Mouse (Mus musculus) lung, embryonic 16.5 days (tissue): Measurements from ENCODE around the gene Cdk6. TPM values are rescaled to one million over a fixed set of nuclear protein-coding genes. Genes with fewer than 3 reads are reported as not detected.

Experiments
- ATAC-seq: fragments of 200-750 bp; cut with Nextera tagmentation; 2 replicates; pipeline ENCODE4 v1.8.0; 2017; ENCODE audit warnings: low read depth, mild to moderate bottlenecking, moderate library complexity
- H3K27ac ChIP-seq: fragments of 300-500 bp; sonication (generic); 2 replicates; pipeline ENCODE4 v1.5.1; 2014; ENCODE audit warnings: mild to moderate bottlenecking, control low read depth, low read length
- H3K27me3 ChIP-seq: fragments of 300-500 bp; sonication (generic); 2 replicates; pipeline ENCODE4 v1.6.1; 2014; ENCODE audit warnings: low read depth, low read length, mixed read lengths; ENCODE audit not compliant: control insufficient read depth, insufficient read depth
- H3K36me3 ChIP-seq: fragments of 300-500 bp; sonication (generic); 2 replicates; pipeline ENCODE4 v1.6.1; 2014; ENCODE audit warnings: low read length; ENCODE audit not compliant: control insufficient read depth, insufficient read depth
- H3K4me1 ChIP-seq: fragments of 300-500 bp; sonication (generic); replicated peaks from 2 replicates; pipeline ENCODE4 v1.6.1; 2014; ENCODE audit warnings: low read length, mixed read lengths; ENCODE audit not compliant: control insufficient read depth, insufficient read depth
- H3K4me2 ChIP-seq: fragments of 300-500 bp; sonication (generic); 2 replicates; pipeline ENCODE4 v1.6.1; 2014; ENCODE audit warnings: low read depth, low read length, control low read depth
- H3K4me3 ChIP-seq: fragments of 300-500 bp; sonication (generic); 2 replicates; pipeline ENCODE4 v1.5.1; 2014; ENCODE audit warnings: mild to moderate bottlenecking, low read length, control low read depth
- H3K9ac ChIP-seq: fragments of 300-500 bp; sonication (generic); 2 replicates; pipeline ENCODE4 v1.6.1; 2014; ENCODE audit warnings: low read length, control low read depth
- H3K9me3 ChIP-seq: fragments of 300-500 bp; sonication (generic); 2 replicates; pipeline ENCODE4 v1.6.1; 2016; ENCODE audit warnings: low read length; ENCODE audit not compliant: control insufficient read depth
- WGBS: fragments of 180-500 bp; shearing (Covaris S2); extraction: QIAGEN DNeasy Blood & Tissue Kit; methylation state at CpG from one replicate; pipeline ENCODE4 v1.1.7; 2014; 5-methylcytosine and 5-hydroxymethylcytosine counted together
- polyA plus RNA-seq: library from polyadenylated mRNA; unstranded; fragments of >200 nt; fragmentation: Nextera tagmentation; extraction: Ambion mirVana; gene quantifications from 2 replicates; pipeline ENCODE4 v1.2.1, GENCODE M21; 2015

The Cdk6 gene
- polyA plus RNA-seq, 1 experiment from 2014 or later = 33.7 TPM

DNA sequence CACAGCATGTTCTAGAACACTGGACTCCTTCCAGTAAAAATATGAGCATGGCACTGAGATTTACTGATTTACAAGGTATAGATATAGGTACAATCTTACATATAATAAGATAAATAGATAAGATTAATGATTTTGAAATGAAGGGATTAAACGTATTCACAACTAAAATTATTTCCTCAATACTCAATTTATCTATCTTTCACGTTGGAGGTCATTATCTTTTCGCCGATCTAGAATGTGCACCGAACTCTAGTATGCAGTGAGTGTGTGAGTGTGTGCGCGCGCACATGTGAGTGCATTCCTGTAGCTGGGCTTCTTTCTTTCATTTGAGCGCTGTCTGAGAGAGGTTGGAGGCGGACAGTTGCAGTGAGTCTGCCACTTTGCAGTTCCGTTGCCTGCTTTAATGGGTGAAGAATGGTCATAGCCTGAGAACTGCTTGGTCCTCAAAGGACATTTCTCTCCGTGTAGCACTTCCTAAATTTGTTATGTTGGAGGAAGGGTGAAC lies 13.8 kb downstream of the Cdk6 start:
- WGBS = 79% methylated on average over 12 of the region's 12 CpGs
- H3K36me3 ChIP-seq = no peaks in the 10 kb centered on the region
- H3K4me3 ChIP-seq = no peak overlapping the region
- no peaks in the 10 kb centered on the region for H3K27me3 ChIP-seq
- no peak overlapping the region for H3K4me2 ChIP-seq
- peaks cover 6% of the 10 kb centered on the region; the same call in 1 of the 2 replicates for H3K4me1 ChIP-seq
- H3K9me3 ChIP-seq = no peaks in the 10 kb centered on the region
- H3K27ac ChIP-seq = no peak overlapping the region
- no peak overlapping the region for H3K9ac ChIP-seq
- peak; percentile 20; the same call in 1 of the 2 replicates for ATAC-seq

- Histone ChIP-seq H3K27me3 (no peaks in the 10 kb centered on the region), H3K4me1 (peaks cover 6% of the 10 kb centered on the region; the same call in 1 of the 2 replicates), H3K27ac (no peak overlapping the region), H3K4me2 (no peak overlapping the region), H3K36me3 (no peaks in the 10 kb centered on the region), H3K9ac (no peak overlapping the region), H3K9me3 (no peaks in the 10 kb centered on the region), H3K4me3 (no peak overlapping the region)
- peak; percentile 70 for ATAC-seq
- WGBS = 70% methylated on average over 11 of the region's 11 CpGs
Observed at GRCm38 (mm10) chr5:3355560-3356260, 14.4 kb downstream of the Cdk6 start.

GRCm38 (mm10) chr5:3356261-3356778 lies 15.0 kb downstream of the Cdk6 start:
- WGBS = 74% methylated on average over 10 of the region's 10 CpGs
- H3K9me3 ChIP-seq = no peaks in the 10 kb centered on the region
- no peaks in the 10 kb centered on the region for H3K27me3 ChIP-seq
- H3K27ac ChIP-seq = no peak overlapping the region
- H3K9ac ChIP-seq = no peak overlapping the region
- peaks cover 6% of the 10 kb centered on the region; the same call in 1 of the 2 replicates for H3K4me1 ChIP-seq
- no peaks in the 10 kb centered on the region for H3K36me3 ChIP-seq
- H3K4me3 ChIP-seq = no peak overlapping the region
- ATAC-seq = no peak
- no peak overlapping the region for H3K4me2 ChIP-seq

GRCm38 (mm10) chr5:3357496-3357895 lies 16.2 kb downstream of the Cdk6 start:
- Histone ChIP-seq H3K9ac (no peak overlapping the region), H3K4me3 (no peak overlapping the region), H3K4me2 (no peak overlapping the region), H3K4me1 (peaks cover 12% of the 10 kb centered on the region; the same call in 1 of the 2 replicates), H3K36me3 (no peaks in the 10 kb centered on the region), H3K27me3 (no peaks in the 10 kb centered on the region), H3K27ac (no peak overlapping the region), H3K9me3 (no peaks in the 10 kb centered on the region)
- no peak for ATAC-seq
- 72% methylated on average over 6 of the region's 6 CpGs for WGBS

DNA sequence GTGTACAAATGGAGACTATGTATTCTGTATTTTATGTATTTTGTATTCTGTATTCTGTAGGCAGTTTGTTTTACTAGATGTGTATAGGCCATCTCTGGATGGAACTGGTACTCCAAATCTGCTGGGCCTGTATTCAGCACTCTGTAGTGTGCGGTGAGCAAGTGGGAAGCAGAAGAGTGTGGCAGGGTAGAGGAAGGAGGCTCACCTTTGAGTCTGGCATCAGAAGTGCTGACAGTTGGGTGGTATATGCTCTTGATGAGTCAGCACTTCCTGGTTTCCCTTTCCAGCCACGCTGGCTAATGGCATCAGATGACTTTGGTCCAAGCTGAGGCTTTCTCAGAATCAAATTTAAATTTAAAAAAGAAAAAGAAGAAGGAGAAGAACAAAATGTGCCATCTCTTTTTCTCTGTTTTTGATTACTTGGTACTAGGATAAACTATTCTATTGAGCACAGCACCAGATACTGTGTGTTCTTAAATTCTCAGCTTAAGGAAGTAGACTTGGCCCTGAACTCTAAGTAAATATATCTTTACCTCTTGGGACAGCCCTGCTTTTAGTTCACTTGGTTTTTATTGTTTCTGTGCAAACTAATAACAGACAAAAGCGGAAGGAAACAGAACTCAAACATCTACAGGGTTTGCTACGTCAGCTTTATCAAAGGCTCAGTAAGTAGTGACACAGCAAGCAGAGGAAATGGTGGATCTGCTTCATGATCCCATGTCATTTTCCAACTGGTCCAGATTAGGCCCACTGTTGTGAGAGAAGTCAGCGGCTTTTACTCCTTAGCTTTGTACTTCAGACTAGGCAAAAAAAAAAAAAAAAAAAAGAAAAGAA lies 17.6 kb downstream of the Cdk6 start:
- Histone ChIP-seq H3K4me2 (no peak overlapping the region), H3K4me1 (peaks cover 16% of the 10 kb centered on the region; the same call in 1 of the 2 replicates), H3K36me3 (no peaks in the 10 kb centered on the region), H3K9ac (no peak overlapping the region), H3K9me3 (no peaks in the 10 kb centered on the region), H3K4me3 (no peak overlapping the region), H3K27me3 (no peaks in the 10 kb centered on the region), H3K27ac (0 out of 2 replicates have a peak overlapping the region, but pooled peaks have one; percentile 25)
- WGBS = 75% methylated on average over 5 of the region's 5 CpGs
- no peak for ATAC-seq

- H3K4me2 ChIP-seq = no peak overlapping the region
- no peak for ATAC-seq
- H3K9ac ChIP-seq = no peak overlapping the region
- H3K4me1 ChIP-seq = peaks cover 19% of the 10 kb centered on the region; the same call in 1 of the 2 replicates
- no peaks in the 10 kb centered on the region for H3K27me3 ChIP-seq
- WGBS = 86% methylated on average over 7 of the region's 7 CpGs
- H3K36me3 ChIP-seq = no peaks in the 10 kb centered on the region
- no peak overlapping the region for H3K4me3 ChIP-seq
- no peaks in the 10 kb centered on the region for H3K9me3 ChIP-seq
- H3K27ac ChIP-seq = no peak overlapping the region
Observed at GRCm38 (mm10) chr5:3359914-3360313, 18.6 kb downstream of the Cdk6 start.

GRCm38 (mm10) chr5:3361252-3361651 lies 20.0 kb downstream of the Cdk6 start:
- Histone ChIP-seq H3K9ac (no peak overlapping the region), H3K4me1 (peaks cover 15% of the 10 kb centered on the region; the same call in 1 of the 2 replicates), H3K9me3 (no peaks in the 10 kb centered on the region), H3K27ac (no peak overlapping the region), H3K27me3 (no peaks in the 10 kb centered on the region), H3K36me3 (no peaks in the 10 kb centered on the region), H3K4me3 (no peak overlapping the region), H3K4me2 (no peak overlapping the region)
- ATAC-seq = no peak
- 92% methylated on average over 5 of the region's 5 CpGs for WGBS

DNA sequence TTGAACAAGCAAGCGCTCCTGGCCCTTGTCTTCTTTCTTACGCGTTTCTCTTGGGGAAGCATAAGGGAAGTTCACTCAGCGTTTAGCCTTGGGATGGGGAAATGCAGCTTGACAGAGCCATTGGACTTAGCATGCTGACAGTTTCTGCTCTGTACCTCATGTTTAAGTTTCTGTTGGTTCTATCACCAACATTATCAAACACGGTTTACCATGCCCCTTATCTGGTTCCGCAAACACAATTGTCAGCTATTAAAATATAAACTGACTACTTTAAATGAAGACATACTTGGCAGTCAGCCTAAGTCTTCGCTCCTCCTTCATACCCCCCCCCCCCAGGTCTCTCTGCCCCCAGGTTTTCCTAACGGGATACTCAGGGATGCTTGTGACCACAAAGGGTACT lies 20.8 kb downstream of the Cdk6 start:
- H3K27ac ChIP-seq = no peak overlapping the region
- no peaks in the 10 kb centered on the region for H3K27me3 ChIP-seq
- H3K9ac ChIP-seq = no peak overlapping the region
- H3K4me3 ChIP-seq = no peak overlapping the region
- H3K36me3 ChIP-seq = no peaks in the 10 kb centered on the region
- 35% methylated on average over 8 of the region's 8 CpGs for WGBS
- ATAC-seq = no peak
- no peak overlapping the region for H3K4me2 ChIP-seq
- H3K4me1 ChIP-seq = peaks cover 15% of the 10 kb centered on the region; the same call in 1 of the 2 replicates
- H3K9me3 ChIP-seq = no peaks in the 10 kb centered on the region
